Mouse (Mus musculus): ENCODE measurements around the gene Dmxl2. TPM values are rescaled to one million over a fixed set of nuclear protein-coding genes. Genes with fewer than 3 reads are reported as not detected.

Gene Dmxl2
- polyA plus RNA-seq, 1 experiment from 2014 or later = 11.3 TPM

DNA sequence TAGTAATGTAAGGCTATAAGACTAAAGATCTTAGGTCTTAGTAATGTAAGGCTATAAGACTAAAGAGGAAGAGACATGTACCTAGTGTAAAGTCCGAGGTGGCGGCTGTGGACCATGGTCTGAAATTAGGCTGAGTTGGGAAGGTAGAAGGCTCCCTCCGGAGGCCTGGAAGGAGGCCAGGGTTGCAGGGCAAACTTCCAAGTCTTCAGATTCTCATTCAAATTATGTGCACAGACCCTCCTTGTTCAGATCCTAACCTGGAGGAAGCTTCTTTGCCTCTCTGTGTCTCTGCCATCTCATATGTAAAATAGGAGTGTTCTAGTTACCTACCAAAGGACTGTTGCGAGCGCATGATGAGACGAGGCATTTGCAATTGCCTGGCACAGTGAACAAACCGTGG, 34.8 kb upstream of the Dmxl2 start:
- DNase-seq (ENCODE audit: low read depth, low spot score) (no peak), ATAC-seq (no peak)
- in situ Hi-C loops (cut with MboI; ENCODE audit: low pct_unique_long_range_greater_than_20kb) = no loop called here
- no peaks in the 10 kb centered on the region for H3K27me3 ChIP-seq
- ChIA-PET CTCF (no interaction called here), POLR2A (no interaction called here)
- no peak for TF ChIP-seq CTCF (IDR thresholded peaks at IDR 0.05)

DNA sequence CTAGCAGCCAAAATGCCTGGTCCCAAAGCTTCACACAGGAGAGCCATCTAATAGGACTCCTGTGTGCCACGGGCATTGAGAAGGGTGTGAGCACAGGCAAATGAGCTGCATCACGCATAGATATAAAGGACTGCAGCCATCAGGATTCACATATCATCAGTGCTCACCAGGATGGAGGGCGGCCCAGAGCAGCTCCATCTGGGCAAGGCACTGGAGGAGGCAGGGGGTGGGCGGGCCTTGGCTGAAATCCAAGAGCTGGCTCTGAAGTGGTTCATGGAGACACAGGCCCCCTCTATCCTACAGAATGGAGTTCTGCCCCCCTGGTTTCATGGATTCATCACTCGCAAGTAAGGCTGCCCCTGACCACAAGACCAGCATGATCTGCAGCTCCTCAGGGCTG, 32.5 kb upstream of the Dmxl2 start:
- no peak for DNase-seq (ENCODE audit: low read depth, low spot score)
- POLR2A ChIA-PET = no interaction called here
- ATAC-seq = no peak
- in situ Hi-C loops (cut with MboI; ENCODE audit: low pct_unique_long_range_greater_than_20kb) = no loop called here
- no peak for TF ChIP-seq CTCF (IDR thresholded peaks at IDR 0.05)
- CTCF ChIA-PET = interaction anchor here (1.1 to 1.2 kb wide), 2 partner anchors 29 to 97 kb away, joined by 3 read pairs; no protein-coding TSS in a partner anchor
- no peaks in the 10 kb centered on the region for H3K27me3 ChIP-seq

DNA sequence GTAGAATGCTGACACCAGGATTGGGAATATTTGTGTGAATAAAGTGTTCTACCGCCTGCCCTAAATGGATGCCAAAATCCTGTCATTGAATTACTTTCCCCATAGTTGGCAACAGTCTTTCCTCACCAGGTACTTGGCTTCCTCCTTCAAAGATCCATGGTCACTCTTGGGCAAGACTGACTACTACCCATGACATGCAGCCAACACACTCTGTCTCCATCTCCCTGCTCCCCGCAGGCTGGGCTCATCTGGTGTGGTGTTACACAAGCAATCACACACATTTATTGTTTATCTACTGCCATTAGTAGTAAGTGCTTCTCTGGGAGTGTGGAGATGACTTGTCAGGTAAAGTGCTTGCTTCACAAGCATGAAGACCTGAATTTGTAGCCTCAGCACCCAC, 31.5 kb upstream of the Dmxl2 start:
- CTCF ChIA-PET = no interaction called here
- ATAC-seq = no peak
- DNase-seq (ENCODE audit: low read depth, low spot score) = no peak
- POLR2A ChIA-PET = no interaction called here
- TF ChIP-seq CTCF (IDR thresholded peaks at IDR 0.05) = no peak
- in situ Hi-C loops (cut with MboI; ENCODE audit: low pct_unique_long_range_greater_than_20kb) = no loop called here
- no peaks in the 10 kb centered on the region for H3K27me3 ChIP-seq

DNA sequence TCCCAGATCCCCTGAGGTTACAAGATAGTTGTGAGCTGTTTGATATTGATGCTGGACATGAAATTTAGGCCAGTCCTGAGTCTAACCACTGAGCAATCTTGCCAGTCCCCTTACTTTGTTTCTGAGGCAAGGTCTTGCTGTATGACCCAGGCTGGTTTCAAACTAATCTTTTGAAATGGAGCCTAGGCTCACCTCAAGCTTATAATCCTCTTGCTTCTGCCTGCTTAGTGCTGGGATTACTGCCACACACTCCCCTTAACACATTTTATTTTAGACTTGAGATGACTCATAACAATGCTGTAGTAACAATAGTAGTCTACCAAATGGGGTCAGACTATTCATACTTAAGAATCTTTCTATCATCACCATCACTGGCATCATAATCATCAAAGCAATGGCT, 30.0 kb upstream of the Dmxl2 start:
- in situ Hi-C loops (cut with MboI; ENCODE audit: low pct_unique_long_range_greater_than_20kb) = no loop called here
- POLR2A ChIA-PET = no interaction called here

DNA sequence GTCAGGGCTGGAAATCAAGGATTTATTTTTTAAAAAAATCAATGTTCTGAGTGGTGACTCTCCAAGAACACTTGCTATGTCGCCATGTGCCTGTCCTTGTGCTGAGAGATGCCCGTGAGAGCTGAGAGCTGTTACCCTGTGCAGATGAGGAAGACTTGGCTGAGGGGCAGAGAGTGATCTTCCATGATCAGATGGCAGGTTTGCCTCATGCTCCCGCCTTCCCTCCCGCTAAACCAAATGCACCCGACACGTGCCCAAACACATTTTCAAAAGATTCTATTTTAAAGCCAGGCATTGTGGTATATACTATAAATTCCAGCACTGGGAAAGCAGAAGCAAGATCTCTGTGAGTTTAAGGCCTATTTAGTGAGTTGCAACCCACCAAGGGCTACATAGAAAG, 29.4 kb upstream of the Dmxl2 start:
- TF ChIP-seq CTCF (IDR thresholded peaks at IDR 0.05) = no peak
- ChIA-PET CTCF (no interaction called here), POLR2A (interaction anchor here (0.6 kb wide), 1 partner anchor 604 kb away, joined by 3 read pairs; no protein-coding TSS in a partner anchor)
- ATAC-seq = no peak
- DNase-seq (ENCODE audit: low read depth, low spot score) = no peak
- in situ Hi-C loops (cut with MboI; ENCODE audit: low pct_unique_long_range_greater_than_20kb) = no loop called here
- no peaks in the 10 kb centered on the region for H3K27me3 ChIP-seq

More for the DNA sequence above, 30.0 kb upstream of the Dmxl2 start:
- no peak for TF ChIP-seq CTCF (IDR thresholded peaks at IDR 0.05)
- H3K27me3 ChIP-seq = no peaks in the 10 kb centered on the region
- ATAC-seq = no peak
- CTCF ChIA-PET = interaction anchor here (1.0 kb wide), 1 partner anchor 7 kb away, joined by 3 read pairs; no protein-coding TSS in a partner anchor
- no peak for DNase-seq (ENCODE audit: low read depth, low spot score)

DNA sequence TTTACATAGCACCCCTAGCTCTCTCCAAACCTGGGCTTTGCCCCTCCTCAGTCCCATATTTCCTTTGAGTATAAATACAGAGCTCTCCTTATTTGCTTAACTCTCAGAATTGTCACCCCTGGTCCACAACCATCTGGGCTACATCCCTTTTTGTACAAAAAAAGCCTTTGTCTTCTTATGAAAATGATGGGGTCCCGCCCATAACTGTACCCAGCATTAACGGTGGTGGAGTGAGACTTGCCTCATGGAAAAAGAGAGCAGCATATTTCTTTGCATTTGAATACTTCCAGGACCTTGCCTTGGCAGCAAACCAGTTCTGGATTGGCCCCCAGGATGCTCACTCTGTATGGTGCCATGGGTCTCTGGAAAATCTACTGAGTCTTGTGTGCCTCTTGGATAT, 28.5 kb upstream of the Dmxl2 start:
- in situ Hi-C loops (cut with MboI; ENCODE audit: low pct_unique_long_range_greater_than_20kb) = no loop called here
- ChIA-PET CTCF (no interaction called here), POLR2A (no interaction called here)
- TF ChIP-seq CTCF (IDR thresholded peaks at IDR 0.05) = no peak
- ATAC-seq = no peak
- DNase-seq (ENCODE audit: low read depth, low spot score) = no peak
- H3K27me3 ChIP-seq = no peaks in the 10 kb centered on the region

DNA sequence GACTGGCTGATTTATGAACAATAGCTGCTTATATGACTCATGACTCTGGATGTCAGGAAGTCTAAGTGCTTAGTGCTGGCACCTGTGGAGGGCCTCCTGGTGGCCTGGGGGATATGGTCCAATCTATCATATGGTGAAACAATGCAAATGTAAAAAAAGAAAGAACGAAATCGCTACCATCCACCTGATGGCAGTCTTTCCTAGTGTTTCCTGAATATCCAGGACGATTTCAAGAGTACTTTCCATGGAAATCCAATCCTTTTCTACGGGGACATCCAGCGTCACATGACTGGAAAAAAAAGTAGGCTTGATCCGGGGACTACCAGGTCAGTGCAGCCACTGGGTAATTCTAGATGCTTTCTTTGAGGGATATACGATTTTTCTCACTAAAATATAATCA, 26.3 kb upstream of the Dmxl2 start:
- in situ Hi-C loops (cut with MboI; ENCODE audit: low pct_unique_long_range_greater_than_20kb) = no loop called here
- peaks cover 6% of the 10 kb centered on the region for H3K27me3 ChIP-seq
- peak; percentile 18 for TF ChIP-seq CTCF (IDR thresholded peaks at IDR 0.05)
- ATAC-seq = no peak
- ChIA-PET CTCF (interaction anchor here (1.1 kb wide), 1 partner anchor 25 kb away, joined by 4 read pairs; no protein-coding TSS in a partner anchor), POLR2A (no interaction called here)
- no peak for DNase-seq (ENCODE audit: low read depth, low spot score)

DNA sequence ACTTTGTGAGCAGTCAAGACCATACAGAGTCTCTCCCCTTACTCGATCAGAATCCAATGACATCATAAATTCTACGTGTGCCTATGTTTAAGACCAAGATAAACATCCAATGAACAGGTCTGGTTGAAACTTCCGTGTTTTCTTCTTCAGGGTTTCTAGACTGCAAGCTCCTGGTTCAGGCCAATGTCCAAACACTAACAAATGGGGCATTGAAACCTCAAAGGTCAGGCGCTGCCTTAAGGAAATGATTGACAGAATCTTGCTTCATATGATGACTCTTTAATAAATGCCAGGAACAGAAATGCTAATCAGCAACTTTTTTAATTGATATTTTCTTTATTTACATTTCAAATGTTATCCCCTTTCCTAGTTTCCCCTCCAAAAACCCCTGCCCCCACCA, 18.9 kb upstream of the Dmxl2 start:
- in situ Hi-C loops (cut with MboI; ENCODE audit: low pct_unique_long_range_greater_than_20kb) = no loop called here
- H3K27me3 ChIP-seq = peaks cover 31% of the 10 kb centered on the region
- no peak for TF ChIP-seq CTCF (IDR thresholded peaks at IDR 0.05)
- POLR2A ChIA-PET = no interaction called here
- CTCF ChIA-PET = interaction anchor here (1.2 kb wide), 1 partner anchor 14 kb away, joined by 3 read pairs; no protein-coding TSS in a partner anchor
- no peak for ATAC-seq
- DNase-seq (ENCODE audit: low read depth, low spot score) = no peak

DNA sequence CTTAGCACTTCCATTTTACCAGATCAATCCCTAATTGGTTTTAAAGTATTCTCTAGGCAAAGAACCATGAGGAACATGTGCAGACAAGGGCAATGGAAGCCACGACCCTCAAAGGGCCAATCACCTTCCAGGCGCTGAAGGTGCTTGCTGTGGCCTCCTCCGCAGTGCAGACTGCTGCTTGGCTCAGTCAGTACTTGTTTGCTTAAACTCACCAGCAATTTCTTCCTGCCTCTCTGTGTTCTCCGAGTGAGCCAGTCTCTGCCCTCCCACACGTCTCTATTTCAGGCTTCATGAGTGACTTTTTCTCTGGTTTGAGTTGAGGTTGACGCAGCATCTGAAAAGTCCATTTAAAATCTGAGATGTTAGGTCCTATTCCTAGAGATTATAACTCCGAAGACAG, 17.5 kb upstream of the Dmxl2 start:
- ATAC-seq (no peak), DNase-seq (ENCODE audit: low read depth, low spot score) (no peak)
- peaks cover 30% of the 10 kb centered on the region for H3K27me3 ChIP-seq
- ChIA-PET CTCF (no interaction called here), POLR2A (no interaction called here)
- no peak for TF ChIP-seq CTCF (IDR thresholded peaks at IDR 0.05)
- in situ Hi-C loops (cut with MboI; ENCODE audit: low pct_unique_long_range_greater_than_20kb) = no loop called here

DNA sequence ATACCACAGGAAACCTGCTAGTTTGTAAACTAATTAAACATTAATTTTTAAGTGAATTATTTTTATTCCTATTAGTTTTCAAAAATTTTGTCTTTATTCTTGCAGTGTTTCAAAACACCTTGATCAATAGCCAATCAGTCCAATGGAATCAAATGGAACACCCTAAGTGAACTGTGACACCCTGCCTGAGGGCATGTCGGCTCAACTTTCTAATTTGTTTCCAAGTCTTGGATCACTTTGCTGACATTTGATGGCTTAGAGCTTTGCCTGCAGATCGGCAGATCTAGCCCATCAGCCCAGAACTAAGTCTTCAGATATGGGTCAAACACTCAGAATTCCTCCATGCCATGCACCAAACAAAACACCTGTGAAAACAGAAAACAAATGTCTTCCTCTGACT, 14.6 kb upstream of the Dmxl2 start:
- ChIA-PET POLR2A (no interaction called here), CTCF (no interaction called here)
- H3K27me3 ChIP-seq = peaks cover 25% of the 10 kb centered on the region
- DNase-seq (ENCODE audit: low read depth, low spot score) (no peak), ATAC-seq (no peak)
- in situ Hi-C loops (cut with MboI; ENCODE audit: low pct_unique_long_range_greater_than_20kb) = no loop called here
- TF ChIP-seq CTCF (IDR thresholded peaks at IDR 0.05) = no peak

DNA sequence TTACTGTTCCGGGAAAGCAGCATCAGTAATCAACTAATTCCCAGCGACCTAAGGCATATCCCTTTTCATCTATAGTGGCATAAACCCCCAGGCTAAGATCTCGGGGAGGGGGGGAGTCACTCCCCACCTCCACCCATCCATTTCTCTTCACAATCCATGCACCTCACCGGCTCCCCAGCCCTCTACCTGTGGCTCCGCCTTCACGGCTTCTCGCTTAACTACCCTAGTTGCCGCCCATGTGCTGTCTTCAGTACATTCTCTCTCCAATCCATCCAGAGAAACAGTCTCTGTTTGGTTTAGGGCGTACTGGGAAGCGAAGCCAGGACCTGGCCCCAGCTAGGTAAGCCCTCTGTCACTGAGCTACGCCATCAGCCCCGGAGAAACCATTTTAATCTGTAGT, 1.4 kb upstream of the Dmxl2 start:
- ATAC-seq (no peak), DNase-seq (ENCODE audit: low read depth, low spot score) (no peak)
- POLR2A ChIA-PET = interaction anchor here (0.7 kb wide), 1 partner anchor 1245 kb away, joined by 5 read pairs; no protein-coding TSS in a partner anchor
- H3K27me3 ChIP-seq = no peaks in the 10 kb centered on the region
- CTCF ChIA-PET = interaction anchor here (1.0 kb wide), 1 partner anchor 144 kb away, joined by 3 read pairs; no protein-coding TSS in a partner anchor
- TF ChIP-seq CTCF (IDR thresholded peaks at IDR 0.05) = no peak
- in situ Hi-C loops (cut with MboI; ENCODE audit: low pct_unique_long_range_greater_than_20kb) = no loop called here

DNA sequence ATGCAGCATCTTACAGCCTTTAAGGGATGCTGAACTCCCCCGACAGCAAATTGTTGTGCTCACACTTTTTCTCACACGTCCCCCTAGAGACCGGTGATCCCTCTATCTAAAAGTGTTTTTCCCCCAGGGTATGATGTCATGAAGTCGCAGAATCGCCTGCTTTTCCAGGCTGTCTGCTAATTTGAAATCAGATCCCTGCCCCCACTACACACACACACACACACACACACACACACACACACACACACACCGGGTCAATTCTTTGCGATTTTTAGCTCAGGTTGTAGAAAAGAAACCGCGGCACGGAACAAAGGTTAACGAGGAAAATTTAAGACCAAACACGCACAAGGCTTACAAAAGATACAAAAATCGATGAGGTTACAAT, 677 bp upstream of the Dmxl2 start:
- TF ChIP-seq CTCF (IDR thresholded peaks at IDR 0.05) = no peak
- no peak for ATAC-seq
- in situ Hi-C loops (cut with MboI; ENCODE audit: low pct_unique_long_range_greater_than_20kb) = no loop called here
- no peaks in the 10 kb centered on the region for H3K27me3 ChIP-seq
- DNase-seq (ENCODE audit: low read depth, low spot score) = no peak
- POLR2A ChIA-PET = interaction anchor here (0.7 kb wide), 1 partner anchor 1244 kb away, joined by 5 read pairs; no protein-coding TSS in a partner anchor
- CTCF ChIA-PET = no interaction called here

Measured in Patski (cell line).